Mouse (Mus musculus) thymus, postnatal 0 days (tissue): ENCODE measurements around the gene Gm15517. TPM values are rescaled to one million over a fixed set of nuclear protein-coding genes. Genes with fewer than 3 reads are reported as not detected.

Experiments
- DNase-seq: peaks from one replicate; pipeline ENCODE4 v3.0.0-alpha.2; 2015; ENCODE audit warnings: low spot score
- polyA plus RNA-seq: library from polyadenylated mRNA; unstranded; fragments of >200 nt; fragmentation: Nextera tagmentation; extraction: Ambion mirVana; gene quantifications from 2 replicates; pipeline ENCODE4 v1.2.1, GENCODE M21; 2015

Gene Gm15517
- polyA plus RNA-seq, 1 experiment from 2014 or later: not detected

- DNase-seq: no peak
Measured at GRCm38 (mm10) chr7:44307261-44308020, 46.2 kb downstream of the Gm15517 start.

GRCm38 (mm10) chr7:44309475-44310284 is 48.4 kb downstream of the Gm15517 start, which contains the start of gene Shank1:
TSS of gene Shank1 (plus strand) at chr7:44310253.
- no peak for DNase-seq

GRCm38 (mm10) chr7:44310285-44310877 is 49.1 kb downstream of the Gm15517 start:
- DNase-seq: no peak

- DNase-seq: no peak
Measured at GRCm38 (mm10) chr7:44310878-44311712, 49.8 kb downstream of the Gm15517 start.

Other genes starting within 250 kb of the Gm15517 start
- gene Klk1b26, start 249.3 kb upstream of the Gm15517 start, polyA plus RNA-seq: 0.68 and 0.87 TPM in 2 replicates
- 0.27 and 0.57 TPM in 2 replicates for gene Klk1b27, start 209.2 kb upstream of the Gm15517 start, polyA plus RNA-seq
- gene Klk1b21, start 159.1 kb upstream of the Gm15517 start, polyA plus RNA-seq: 0.53 TPM in 1 of 2 replicates, not detected in the other
- gene Klk1b22, start 148.8 kb upstream of the Gm15517 start, polyA plus RNA-seq: 0.80 and 1.1 TPM in 2 replicates
- 0.33 TPM in 2 replicates for gene Klk1b16, start 124.7 kb upstream of the Gm15517 start, polyA plus RNA-seq
- gene Klk1b24, start 73.2 kb upstream of the Gm15517 start, polyA plus RNA-seq: not detected in 2 replicates
- 0.31 and 0.63 TPM in 2 replicates for gene Klk1b3, start 63.3 kb upstream of the Gm15517 start, polyA plus RNA-seq
- gene Klk1b4, start 54.0 kb upstream of the Gm15517 start, polyA plus RNA-seq: 0.33 and 0.50 TPM in 2 replicates
- gene Klk1b5, start 45.5 kb upstream of the Gm15517 start, polyA plus RNA-seq: 0.10 TPM in 1 of 2 replicates, not detected in the other
- gene Klk1, start 36.1 kb upstream of the Gm15517 start, polyA plus RNA-seq: 2.2 and 3.8 TPM in 2 replicates
- not detected in 2 replicates for gene Gm36864, start 25.3 kb upstream of the Gm15517 start, polyA plus RNA-seq
- gene 1700028J19Rik, start 14.8 kb upstream of the Gm15517 start, polyA plus RNA-seq: 0.81 and 1.3 TPM in 2 replicates
- gene 2410002F23Rik, start 14.7 kb upstream of the Gm15517 start, polyA plus RNA-seq: 76.8 and 86.3 TPM in 2 replicates
- gene Acp4, start 4.1 kb upstream of the Gm15517 start, polyA plus RNA-seq: 0.14 TPM in 2 replicates
- gene Clec11a, start 45.5 kb downstream of the Gm15517 start, polyA plus RNA-seq: 3.7 and 4.0 TPM in 2 replicates
- gene Shank1, start 48.8 kb downstream of the Gm15517 start, polyA plus RNA-seq: 0.14 and 0.29 TPM in 2 replicates
- gene Syt3, start 122.7 kb downstream of the Gm15517 start, polyA plus RNA-seq: 0.26 and 0.38 TPM in 2 replicates
- gene 1700008O03Rik, start 124.4 kb downstream of the Gm15517 start, polyA plus RNA-seq: 0.59 and 0.90 TPM in 2 replicates
- gene Lrrc4b, start 167.6 kb downstream of the Gm15517 start, polyA plus RNA-seq: 0.05 TPM in 1 of 2 replicates, not detected in the other
- not detected in 2 replicates for gene Aspdh, start 203.9 kb downstream of the Gm15517 start, polyA plus RNA-seq
- gene Josd2, start 206.5 kb downstream of the Gm15517 start, polyA plus RNA-seq: 30.6 and 37.4 TPM in 2 replicates
- 83.8 and 85.5 TPM in 2 replicates for gene Emc10, start 235.1 kb downstream of the Gm15517 start, polyA plus RNA-seq
- 9.5 and 13.4 TPM in 2 replicates for gene Fam71e1, start 235.1 kb downstream of the Gm15517 start, polyA plus RNA-seq